Mouse (Mus musculus): ENCODE measurements around the gene Slc6a21.

DNA sequence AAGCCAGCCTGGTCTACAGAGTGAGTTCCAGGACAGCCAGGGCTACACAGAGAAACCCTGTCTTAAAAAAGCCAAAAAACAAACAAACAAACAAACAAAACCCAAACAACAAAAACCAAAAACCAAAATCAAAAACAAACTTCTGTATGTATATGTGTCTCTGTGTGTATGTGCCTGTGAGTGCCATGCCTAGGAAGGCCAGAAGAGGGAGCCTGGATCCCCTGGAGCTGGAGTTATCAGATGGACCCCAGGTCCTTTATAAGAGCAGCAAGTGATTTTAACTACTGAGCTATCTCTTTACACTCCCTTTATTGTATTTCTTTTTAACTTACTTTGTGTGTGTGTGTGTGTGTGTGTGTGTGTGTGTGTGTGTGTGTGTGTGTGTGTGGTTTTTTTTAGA lies 48.5 kb downstream of the Slc6a21 start:
- TF ChIP-seq POLR2A (IDR thresholded peaks at IDR 0.05; ENCODE audit: borderline replicate concordance, insufficient read depth, low read length) = no peak
- TF ChIP-seq CTCF (IDR thresholded peaks at IDR 0.05; ENCODE audit: borderline replicate concordance, insufficient read depth, low read depth, low read length) = no peak

Data from cerebellum, adult 2 months (tissue).